Mouse (Mus musculus): Measurements from ENCODE around the gene Lrrc36. TPM values are rescaled to one million over a fixed set of nuclear protein-coding genes. Genes with fewer than 3 reads are reported as not detected.

Lrrc36 gene
- total RNA-seq, 4 experiments from 2014 or later, result 0.70 TPM; not detected in 2

DNA sequence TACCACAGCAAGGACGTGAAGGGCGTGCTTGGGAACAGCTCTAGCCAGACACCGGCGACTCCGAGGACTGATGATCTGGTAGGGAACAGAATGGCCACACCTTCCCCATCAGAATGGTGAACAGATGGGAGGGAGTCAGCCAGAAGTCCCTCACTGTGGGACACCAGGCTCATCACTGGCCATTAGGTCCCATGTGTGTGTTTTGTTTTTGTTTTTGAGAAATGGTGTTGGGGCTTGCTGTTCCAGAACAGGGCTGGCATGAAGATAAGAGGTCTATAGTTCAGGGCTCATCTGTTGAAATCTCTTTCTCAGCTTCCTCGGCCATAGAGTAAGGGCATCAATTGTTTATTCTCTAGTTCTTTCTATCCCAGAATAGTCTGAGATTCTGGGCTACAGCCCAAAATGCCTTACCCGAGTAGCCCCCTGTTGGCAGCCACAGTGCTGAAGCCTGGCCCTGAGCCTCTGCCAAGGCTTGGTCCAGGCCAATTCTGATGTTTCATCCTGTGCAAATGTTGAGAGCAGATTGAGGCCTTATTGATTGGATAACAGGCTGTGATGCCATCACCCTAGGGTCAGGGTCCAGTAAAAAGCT lies 53.4 kb downstream of the Lrrc36 start:
- no peak for DNase-seq (ENCODE audit: low spot score in 2 of 2)

DNA sequence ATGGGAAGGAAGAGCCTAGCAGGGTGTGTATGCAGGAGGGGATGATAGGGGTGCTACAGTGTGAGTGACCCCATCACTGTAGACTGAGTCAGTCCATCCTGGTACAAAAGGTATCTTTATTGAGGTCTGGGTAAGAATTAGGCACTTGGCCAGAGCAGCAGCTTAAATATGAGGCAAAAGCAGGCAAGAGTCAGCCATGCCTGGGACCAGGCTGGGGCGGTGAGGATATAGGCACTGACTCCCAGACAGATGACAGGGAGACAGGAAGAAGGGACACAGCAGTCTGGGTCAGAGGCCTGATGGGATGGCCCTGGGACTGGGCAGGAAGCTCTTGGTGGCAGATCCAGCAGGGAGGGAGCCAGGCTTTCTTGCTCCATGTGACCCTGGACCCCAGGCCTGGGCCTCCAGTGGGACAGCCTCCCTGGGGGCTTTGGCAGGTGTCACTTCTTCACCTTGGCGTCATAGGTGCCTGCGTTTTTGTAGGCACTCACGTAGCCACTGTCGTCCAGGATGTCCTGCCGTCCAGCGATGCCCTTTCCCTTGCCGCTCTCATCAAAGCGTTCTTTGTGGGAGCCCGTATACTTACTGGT lies 54.1 kb downstream of the Lrrc36 start:
- DNase-seq (ENCODE audit: low spot score in 2 of 2), result no peak

DNA sequence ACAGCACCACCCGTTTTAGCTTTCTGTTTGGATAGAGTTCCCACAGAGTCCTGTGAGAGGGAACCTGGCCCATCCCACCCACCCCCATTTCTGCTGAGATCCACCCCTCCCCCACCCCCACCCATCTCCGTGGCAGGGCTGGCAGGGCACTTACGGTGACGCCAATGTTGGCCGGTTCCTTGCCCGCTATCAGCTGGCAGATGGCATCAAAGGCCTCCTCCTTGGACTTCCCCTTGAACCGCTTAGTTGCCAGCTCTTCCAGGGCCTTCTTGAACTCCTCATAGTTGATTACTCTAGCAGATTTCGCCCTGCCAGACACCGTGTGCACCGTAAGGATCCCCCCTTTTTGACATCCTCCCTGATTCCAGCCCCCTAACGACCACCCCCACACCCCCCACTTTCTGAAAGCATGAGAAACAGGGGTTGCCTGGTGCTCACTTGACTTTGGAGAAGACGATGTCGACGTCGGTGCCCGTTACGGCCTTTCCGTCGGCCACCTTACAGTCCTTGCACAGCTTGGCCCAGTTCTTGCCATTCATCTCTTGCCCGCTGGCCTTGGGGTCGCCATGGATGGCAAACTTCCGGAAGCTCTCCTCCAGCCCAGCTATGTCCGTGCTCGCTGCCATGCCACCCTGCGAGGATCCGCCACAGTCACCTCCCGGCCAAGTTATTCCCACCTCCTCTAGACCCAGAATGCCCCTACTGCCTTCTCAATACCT lies 54.8 kb downstream of the Lrrc36 start:
- no peak for DNase-seq (ENCODE audit: low spot score in 2 of 2)

DNA sequence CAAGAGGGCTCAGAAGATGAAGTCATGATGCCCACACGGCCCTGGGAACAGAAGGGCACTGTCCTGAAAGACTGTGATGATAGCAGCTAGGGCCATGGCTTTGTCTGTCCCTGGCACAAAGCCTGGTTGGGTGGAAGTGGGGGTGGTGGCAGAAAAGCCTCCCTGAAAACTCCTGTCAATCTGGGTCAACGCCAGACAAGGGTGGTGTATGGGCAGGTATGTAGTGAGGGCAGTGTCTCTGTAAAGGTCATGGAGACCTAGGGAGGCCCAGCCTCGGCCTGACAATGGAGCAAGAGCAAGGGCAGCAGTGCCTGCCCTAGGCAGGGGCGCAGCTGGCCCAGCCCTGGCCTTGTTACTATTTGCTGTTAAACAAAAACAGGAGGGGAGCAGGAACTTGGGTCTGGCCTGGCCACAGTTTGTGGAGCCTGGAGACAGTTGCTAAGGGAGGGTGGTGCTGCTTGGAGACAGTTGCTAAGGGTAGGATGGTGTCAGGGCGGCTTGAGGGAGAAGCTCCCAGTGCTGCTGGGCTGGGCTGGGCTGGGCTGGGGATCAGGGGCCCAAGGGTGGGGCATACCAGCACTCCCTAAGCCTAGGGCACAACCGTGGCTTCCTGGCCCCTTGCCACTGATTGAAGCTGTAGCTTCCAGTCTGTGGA lies 55.8 kb downstream of the Lrrc36 start:
- DNase-seq (ENCODE audit: low spot score in 2 of 2), result peak in 1 of 2 experiments; percentile 48

DNA sequence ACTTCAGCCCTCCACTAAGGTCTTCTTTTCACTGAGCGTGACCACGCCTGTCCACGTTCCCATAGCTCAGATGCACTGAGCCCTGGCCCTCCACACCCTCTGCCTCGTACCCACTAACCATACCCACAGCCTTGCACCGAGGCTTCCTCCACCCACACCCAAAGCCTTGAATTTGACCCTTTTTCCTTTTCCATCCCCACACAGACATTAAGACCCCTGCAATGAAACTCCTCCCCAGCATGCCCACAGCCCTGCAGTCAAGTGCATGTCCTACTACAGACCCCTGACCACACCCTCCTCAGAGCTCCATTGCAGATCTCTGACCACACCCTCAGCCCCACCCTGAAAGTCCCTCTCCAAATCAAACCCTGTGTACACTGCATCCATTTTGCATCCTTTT lies 56.4 kb downstream of the Lrrc36 start:
- DNase-seq (ENCODE audit: low spot score in 2 of 2), result no peak

DNA sequence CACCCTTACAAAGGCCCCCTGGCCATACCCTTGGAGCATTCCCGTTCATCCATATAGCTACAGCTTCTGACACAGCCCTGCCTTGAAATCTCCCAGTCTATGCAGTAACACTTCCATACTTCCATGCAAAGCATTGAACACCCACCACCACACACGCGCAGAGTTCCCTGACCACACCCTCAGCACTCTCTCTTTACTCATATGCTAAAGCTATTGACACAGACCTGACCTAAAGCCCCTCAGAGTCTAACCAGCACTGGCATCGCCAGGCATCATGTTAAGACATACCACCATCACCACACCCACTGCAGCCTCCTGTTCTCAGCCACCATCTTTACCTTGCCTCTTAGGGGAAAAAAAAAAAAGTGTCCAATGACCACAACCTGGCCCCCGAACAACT lies 56.9 kb downstream of the Lrrc36 start:
- no peak for DNase-seq (ENCODE audit: low spot score in 2 of 2)

DNA sequence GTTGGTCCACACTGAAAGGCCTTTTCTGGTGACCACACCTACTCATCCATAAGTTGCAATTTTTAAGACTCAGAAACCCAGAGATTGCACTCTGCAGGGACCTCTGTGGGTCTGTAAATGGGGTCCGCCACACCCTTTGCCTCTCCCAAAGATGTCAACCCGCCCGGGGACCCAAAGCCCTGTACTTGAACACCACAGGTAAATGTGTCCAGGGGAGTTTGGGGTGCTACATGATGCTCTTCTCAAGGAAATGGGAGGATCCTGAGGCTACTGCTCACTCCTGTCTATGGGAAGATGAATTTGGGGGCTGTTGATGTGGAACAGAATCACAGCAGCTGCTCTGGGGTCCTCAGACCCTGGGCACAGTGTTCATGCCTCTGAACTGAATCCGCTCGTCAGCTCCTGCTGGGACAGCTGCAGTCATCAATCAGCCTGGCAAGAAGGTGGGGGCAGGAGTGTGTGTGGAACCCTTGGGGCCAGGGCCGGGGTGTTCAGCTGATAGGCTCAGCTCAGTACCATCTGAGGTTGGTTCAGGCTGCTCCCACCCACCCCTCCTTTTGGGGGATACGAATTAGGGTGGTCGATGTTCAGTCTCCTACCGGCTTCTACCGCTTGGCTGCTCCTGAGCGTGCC lies 57.4 kb downstream of the Lrrc36 start:
- no peak for DNase-seq (ENCODE audit: low spot score in 2 of 2)

DNA sequence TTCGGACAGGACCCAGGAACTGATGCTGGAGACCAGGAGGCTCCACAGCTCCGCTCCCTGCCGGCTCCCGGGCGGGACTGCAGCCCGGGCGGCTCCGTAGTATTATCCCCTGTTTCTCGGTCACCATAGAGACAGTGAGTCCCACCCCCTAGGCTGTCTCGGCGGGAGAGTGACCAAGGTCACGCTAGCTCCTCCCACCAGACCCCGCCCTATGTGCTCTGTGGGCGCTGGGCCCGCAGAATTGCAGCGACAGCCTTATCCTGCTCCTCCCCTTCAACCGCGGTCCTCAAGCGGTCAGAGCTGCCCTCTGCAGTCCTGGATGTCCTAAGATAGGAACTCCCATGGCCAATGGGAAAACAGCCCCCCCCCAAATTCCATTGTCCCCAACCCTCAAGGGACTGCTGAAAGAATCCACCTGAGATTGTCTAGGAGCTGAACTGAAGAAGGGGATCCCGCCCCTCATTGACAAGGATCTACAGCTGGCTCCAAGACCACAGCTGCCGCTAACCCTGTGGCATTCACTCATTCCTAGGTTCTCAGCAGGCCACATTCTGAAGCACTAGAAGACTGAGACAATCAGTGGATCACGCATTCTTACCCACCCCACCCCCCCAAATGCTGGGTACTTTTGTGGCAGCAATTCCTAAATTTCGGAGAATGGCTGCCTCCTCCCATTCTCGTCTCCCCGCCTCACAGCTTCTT lies 58.1 kb downstream of the Lrrc36 start, which contains the start of gene Tppp3:
Tppp3 (minus strand) TSS at position 213 of the 702 bp plus-strand sequence.
- peak; percentile 97 for DNase-seq (ENCODE audit: low spot score in 2 of 2)

DNA sequence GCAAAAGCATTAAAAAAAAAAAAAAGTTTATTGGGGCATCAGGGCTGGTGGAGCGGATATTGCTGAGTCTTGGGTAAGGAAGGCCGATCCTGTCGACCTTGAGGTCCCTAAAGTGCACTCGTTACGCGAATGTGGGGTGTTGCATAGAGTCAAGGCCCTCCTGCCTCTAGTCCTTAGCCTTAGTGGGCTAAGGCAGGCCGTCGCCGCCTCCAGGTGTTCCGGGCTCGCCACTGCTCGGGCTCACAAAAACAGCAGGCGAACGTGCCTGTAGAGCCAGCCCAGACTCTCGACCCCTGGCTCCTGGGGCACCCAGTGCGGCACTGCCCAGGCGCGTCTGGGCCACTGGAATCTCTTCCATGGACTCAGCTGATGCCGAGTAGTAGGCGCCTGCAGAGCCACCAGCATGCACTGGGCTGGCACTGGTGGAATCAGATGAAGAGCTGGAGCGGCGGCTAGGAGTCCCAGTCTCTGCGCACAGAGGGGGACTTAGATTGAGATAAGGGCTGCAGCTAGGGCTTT lies 59.1 kb downstream of the Lrrc36 start:
- no peak for DNase-seq (ENCODE audit: low spot score in 2 of 2)

DNA sequence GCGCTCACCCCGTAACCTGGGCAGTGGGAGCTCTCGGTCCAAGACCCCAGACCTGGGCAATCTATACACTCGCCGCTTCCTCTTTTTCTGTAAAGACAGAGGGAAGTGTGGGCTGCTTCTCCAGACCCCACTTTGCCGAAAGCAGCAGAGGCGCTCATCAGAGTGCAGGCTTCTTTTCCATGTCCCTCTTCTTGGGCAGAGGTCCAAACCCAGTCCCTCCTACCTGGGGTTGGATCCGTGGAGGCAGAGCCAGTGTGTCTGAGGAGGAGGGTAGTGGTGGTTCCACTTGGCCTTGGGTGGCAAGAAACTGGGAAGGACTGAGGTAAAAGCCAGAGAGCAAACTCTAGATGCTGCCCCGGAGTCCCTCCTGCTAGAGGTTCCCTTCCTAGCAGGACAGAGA lies 59.6 kb downstream of the Lrrc36 start:
- no peak for DNase-seq (ENCODE audit: low spot score in 2 of 2)

DNA sequence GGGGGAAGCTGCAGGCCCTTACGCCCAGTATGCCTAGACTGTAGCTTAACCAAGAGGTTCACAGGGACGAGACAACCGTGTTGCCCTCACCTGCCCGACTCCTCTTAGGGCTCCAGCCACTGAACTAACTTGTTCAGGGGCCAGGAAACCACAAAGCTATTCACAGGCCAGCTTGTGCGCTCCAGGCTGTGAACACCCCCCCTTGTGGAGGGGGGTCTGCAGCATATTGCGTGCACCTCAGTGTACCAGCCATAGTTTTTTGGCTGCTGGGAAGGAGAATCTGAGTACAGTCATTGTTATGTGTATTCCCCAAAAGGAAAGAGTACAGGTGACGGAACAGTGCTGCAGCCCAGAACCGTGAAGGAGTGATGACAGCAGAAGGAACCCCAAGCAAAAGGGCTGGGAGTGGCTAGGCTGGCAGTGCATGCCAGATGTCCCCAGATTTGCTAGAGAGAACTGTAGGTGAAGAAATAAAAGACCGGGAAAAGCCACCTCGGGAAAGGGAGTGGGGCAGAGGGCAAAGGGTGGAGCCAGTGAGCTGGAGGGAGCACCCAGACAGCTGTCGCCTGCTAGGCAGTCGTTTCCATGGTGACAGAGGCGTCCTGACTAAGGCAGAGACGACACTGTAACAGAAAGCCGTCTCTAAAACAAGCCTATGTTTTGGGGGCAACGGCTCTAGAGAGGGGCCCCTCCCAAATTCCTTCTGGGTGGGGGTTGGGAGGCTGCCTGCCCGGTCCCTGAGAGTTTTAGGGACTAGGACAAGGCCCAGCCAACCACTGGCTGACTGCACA lies 60.6 kb downstream of the Lrrc36 start:
- peak in 1 of 2 experiments; percentile 50 for DNase-seq (ENCODE audit: low spot score in 2 of 2)

DNA sequence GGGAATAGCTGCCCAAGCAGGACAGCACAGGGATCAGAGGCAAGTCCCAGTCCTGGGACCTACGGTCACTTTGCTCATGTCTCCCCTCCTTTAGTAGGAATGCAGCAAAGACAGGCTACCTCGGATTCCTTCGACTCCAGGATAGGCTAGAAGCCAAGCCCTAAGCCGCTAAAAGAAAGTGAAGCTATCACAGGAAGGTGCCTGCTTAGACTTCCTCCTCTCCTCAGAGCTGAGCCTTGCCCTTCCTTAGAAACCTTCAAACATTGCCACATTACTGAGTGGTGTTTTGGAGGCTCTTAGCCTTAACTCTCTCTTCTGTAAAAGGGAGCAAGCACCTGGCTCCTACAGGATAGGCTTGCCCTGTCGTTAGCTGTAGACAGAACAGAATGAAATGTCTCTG lies 61.3 kb downstream of the Lrrc36 start:
- no peak for DNase-seq (ENCODE audit: low spot score in 2 of 2)

DNA sequence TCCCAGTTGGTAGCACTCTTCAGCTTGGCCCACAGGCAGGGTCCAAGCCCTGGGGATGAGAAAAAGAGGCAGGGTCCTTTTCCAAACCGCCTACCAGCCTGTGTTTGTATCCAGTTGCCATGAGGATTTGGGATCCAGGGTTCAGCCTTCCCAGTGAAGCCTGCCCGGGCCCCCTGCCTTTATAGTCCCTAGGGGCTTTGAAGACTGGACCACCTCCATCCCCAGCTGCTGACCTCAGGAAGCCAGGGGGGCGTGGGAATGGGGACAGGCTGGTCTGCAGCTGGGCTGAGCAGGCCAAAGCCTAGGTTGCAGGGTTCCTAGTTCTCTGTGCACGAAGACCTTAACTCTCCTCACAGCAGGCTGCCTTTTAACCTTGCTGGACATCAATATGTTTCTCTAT lies 61.9 kb downstream of the Lrrc36 start:
- DNase-seq (ENCODE audit: low spot score in 2 of 2), result peak; percentile 58 to 70

DNA sequence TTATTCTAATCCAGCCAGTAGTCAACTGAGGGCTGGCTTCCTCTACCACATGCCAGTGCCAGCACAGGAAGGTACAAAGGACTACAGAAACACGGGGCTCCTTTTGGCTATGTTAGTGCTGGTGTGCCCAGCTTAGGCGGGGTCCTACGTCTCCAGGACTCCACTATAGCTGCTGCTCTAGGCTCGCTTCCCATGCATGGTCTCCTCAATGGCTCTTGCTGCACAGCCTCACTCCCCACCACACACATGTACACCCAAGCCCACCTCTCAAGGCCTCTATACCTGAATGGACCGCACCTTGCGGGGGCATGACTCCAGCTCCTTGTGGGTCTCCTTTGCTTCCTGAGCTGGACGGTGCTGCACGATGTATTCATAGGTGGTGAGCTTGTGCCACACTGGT lies 62.4 kb downstream of the Lrrc36 start:
- no peak for DNase-seq (ENCODE audit: low spot score in 2 of 2)

DNA sequence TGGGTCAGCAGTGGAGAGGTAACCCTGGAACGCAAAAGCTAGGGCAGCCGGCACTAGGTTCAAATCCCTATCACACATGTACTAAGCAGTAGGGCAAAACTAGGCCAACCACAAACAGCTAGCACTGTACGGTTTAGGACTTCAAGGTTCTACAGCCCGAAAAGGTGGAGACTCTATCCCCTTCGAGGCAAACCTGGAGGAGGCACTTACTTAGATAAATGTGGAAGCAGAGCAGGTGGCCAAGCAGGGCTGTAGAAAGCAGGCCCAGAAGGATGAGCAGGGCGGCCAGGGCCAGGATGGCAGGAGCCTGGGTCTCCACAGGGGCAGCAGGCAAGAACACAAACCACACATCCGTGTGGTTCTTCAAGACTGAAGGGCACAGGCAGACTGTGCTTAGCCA lies 62.8 kb downstream of the Lrrc36 start:
- no peak for DNase-seq (ENCODE audit: low spot score in 2 of 2)

DNA sequence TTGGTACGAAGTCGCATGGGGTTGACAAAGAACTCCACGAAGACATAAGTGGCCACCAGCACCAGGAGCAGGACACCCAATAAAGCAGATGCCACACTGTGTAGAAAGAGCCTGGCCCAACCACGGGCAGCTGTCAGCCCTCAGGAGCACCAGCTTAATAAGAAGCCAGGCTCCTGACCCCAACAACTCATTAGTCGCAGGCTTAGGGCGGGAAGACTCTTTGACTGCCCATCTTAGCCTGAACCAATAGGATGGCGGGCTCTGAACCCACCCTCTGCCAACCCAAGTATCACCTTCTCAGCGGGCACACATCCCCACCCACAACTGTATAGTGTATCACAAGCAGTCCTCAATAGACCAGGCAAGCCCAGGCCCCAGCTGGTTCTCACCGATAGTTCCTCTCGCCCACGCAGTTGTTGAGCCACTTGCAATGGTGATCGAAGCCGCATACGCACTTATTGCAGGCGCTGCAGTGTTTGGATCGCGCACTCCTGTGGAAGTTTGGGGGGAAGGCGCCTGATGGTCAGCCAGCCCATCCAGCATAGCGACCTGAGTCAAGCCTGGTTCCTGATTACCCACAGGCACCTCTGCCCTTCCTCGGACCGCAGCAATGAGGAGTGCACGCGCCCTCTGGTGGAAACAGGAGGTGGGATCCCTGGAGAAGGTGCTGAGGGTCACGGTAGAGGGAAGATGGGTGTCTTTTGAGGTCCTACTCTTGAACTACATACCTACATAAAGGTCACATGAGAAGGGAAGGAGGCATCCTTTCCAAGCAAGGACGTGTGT lies 63.5 kb downstream of the Lrrc36 start:
- DNase-seq (ENCODE audit: low spot score in 2 of 2), result peak in 1 of 2 experiments; percentile 46

DNA sequence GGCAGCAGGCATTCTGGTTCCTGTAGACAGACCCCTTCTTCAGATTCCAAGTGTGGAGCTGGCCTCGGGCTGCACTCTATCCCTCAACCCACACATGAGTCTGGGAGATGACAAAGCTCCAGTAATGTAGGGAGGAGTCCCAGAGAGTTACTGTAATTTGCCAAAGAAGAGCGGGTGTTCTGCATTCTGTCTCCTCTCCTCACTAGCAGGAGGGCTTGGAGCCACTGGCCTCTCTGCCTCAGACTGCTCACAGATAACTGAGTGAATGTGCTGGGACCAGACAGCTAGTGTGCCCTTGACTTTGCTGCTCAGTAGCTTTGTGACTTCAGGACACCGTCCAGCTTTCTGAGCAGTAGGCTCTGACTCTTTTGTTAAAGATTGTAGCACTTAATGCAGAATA lies 64.4 kb downstream of the Lrrc36 start:
- no peak for DNase-seq (ENCODE audit: low spot score in 2 of 2)

DNA sequence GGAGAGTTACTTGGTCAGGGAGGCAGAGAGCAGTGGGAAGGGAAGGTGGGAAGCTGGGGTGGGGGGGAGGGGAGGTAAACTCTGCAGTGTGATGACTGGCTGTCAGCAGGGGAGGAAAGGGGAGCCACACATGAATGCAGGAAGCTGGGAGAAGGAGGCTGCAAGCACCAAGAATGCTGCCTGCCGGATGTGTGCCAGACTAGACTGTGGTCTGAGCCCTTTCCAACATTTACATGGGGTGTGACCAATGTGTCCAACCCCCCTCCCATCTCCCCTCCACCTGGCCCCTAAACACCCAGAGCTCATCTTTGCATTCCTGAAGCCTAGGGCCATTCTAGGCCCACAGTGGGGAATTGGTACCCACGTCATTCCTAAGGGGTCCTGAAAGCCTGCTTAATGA lies 67.6 kb downstream of the Lrrc36 start:
- DNase-seq (ENCODE audit: low spot score in 2 of 2), result no peak

DNA sequence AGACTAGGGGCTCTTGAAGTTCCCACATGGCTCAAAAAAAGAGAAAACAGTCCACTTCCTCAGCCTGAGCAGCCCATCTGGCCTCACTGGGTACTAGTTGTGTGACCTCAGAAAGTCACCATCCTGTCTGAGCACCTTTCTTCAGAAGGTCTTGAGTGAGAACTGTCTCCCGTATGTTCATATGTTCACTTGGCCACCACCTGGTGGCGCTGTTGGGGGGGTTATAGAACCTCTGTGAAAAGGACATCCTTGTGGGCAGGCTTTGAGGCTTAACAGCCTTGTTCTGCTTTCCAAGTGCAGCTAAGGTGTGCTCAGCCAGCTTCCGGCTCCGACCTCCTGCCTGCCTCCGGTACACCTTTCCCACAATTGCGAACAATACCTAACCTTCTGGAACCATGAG lies 68.1 kb downstream of the Lrrc36 start:
- DNase-seq (ENCODE audit: low spot score in 2 of 2), result no peak

Measured in gastrocnemius, adult 8-10 months (tissue).